In genomic region chrX:13757279-13758005, GRCm38 (mm10) we compare ENCODE assay signal across 11 mouse cellular contexts.
A peak's percentile ranks its signal among the peaks of the same experiment; 100 is the strongest.
DNase-seq lines count a peak whose midpoint lies in the region; ATAC-seq and TF ChIP-seq lines count a peak whose summit lies in the region.
"Had no signal": no experiment of that assay in that cellular context is flagged by ENCODE, and none has a peak within 500 bp of the region (broad histone marks: within the 10 kb centered on the region; RNA-seq: fewer than 3 reads in every experiment).

No protein-coding gene starts in this region.

- no peak overlapping the region for H3K27ac ChIP-seq in heart, adult 2 months
- no peak overlapping the region for H3K27ac ChIP-seq in midbrain, postnatal 0 days (ENCODE audit: low read depth, low read length)
- H3K27ac ChIP-seq in midbrain, embryonic 15.5 days: no peak overlapping the region
- H3K27ac ChIP-seq: heart, embryonic 13.5 days; limb, embryonic 12.5 days; midbrain, embryonic 10.5 days had no signal

- no peak overlapping the region for H3K9ac ChIP-seq in heart, adult 2 months (ENCODE audit: low read depth, low read length)
- H3K9ac ChIP-seq in midbrain, postnatal 0 days (replicated peaks; ENCODE audit: low read length, poor library complexity, severe bottlenecking): no peak overlapping the region
- H3K9ac ChIP-seq in midbrain, embryonic 15.5 days: no peak overlapping the region
- H3K9ac ChIP-seq: heart, embryonic 13.5 days; limb, embryonic 12.5 days had no signal

- no peaks in the 10 kb centered on the region for H3K79me2 ChIP-seq in heart, adult 2 months (replicated peaks; ENCODE audit: control insufficient read depth, insufficient read depth, low read length)

- H3K4me1 ChIP-seq in heart, adult 2 months (ENCODE audit: control insufficient read depth, insufficient read depth, low read length): no peaks in the 10 kb centered on the region; the same call in 1 of the 2 replicates
- H3K4me1 ChIP-seq in midbrain, postnatal 0 days (ENCODE audit: insufficient read depth, low read length): no peaks in the 10 kb centered on the region
- no peaks in the 10 kb centered on the region for H3K4me1 ChIP-seq in midbrain, embryonic 15.5 days
- H3K4me1 ChIP-seq: heart, embryonic 13.5 days; limb, embryonic 12.5 days; midbrain, embryonic 10.5 days had no signal

- no peak for TF ChIP-seq POLR2A in heart, adult 2 months (IDR thresholded peaks at IDR 0.05; ENCODE audit: insufficient read depth, low read depth, low read length)

- no peak for DNase-seq in heart, adult 2 months
- DNase-seq in heart, adult 9 months (ENCODE audit: low spot score in 2 of 2): no peak
- DNase-seq in midbrain, postnatal 0 days (ENCODE audit: low spot score): peak; percentile 9
- peak; percentile 13 for DNase-seq in cerebellum, adult 8-10 months
- DNase-seq in urinary bladder, postnatal 25 days (ENCODE audit: low spot score): no peak

- intact Hi-C loops in heart, adult 2 months (cut with DNase I): no loop called here

- TF ChIP-seq EP300 in heart, adult 2 months (IDR thresholded peaks at IDR 0.05; ENCODE audit: insufficient read depth, low read depth, low read length): no peak

- H3K9me3 ChIP-seq in midbrain, postnatal 0 days (ENCODE audit: low read length): no peaks in the 10 kb centered on the region
- H3K9me3 ChIP-seq in midbrain, embryonic 15.5 days: no peaks in the 10 kb centered on the region
- H3K9me3 ChIP-seq: heart, embryonic 13.5 days; limb, embryonic 12.5 days; midbrain, embryonic 10.5 days had no signal

- H3K27me3 ChIP-seq in heart, adult 2 months (ENCODE audit: control insufficient read depth, insufficient read depth, low read length): no peaks in the 10 kb centered on the region
- no peaks in the 10 kb centered on the region for H3K27me3 ChIP-seq in midbrain, postnatal 0 days (ENCODE audit: insufficient read depth, low read length)
- H3K27me3 ChIP-seq in midbrain, embryonic 15.5 days (replicated peaks): no peaks in the 10 kb centered on the region
- H3K27me3 ChIP-seq: heart, embryonic 13.5 days; limb, embryonic 12.5 days had no signal

- WGBS in heart, adult 2 months: 24% methylated on average over 3 of the region's 3 CpGs
- WGBS in midbrain, postnatal 0 days: 14% methylated on average over 3 of the region's 3 CpGs
- WGBS in midbrain, embryonic 15.5 days: 12% methylated on average over 3 of the region's 3 CpGs

- H3K36me3 ChIP-seq in heart, adult 2 months (ENCODE audit: control insufficient read depth, insufficient read depth, low read length): no peaks in the 10 kb centered on the region
- no peaks in the 10 kb centered on the region for H3K36me3 ChIP-seq in midbrain, postnatal 0 days (ENCODE audit: insufficient read depth, low read length)
- H3K36me3 ChIP-seq in midbrain, embryonic 15.5 days (replicated peaks): no peaks in the 10 kb centered on the region
- H3K36me3 ChIP-seq: heart, embryonic 13.5 days; limb, embryonic 12.5 days; midbrain, embryonic 10.5 days had no signal

- no peak overlapping the region for H3K4me3 ChIP-seq in heart, adult 2 months
- H3K4me3 ChIP-seq in midbrain, postnatal 0 days (ENCODE audit: low read depth, low read length): no peak overlapping the region
- no peak overlapping the region for H3K4me3 ChIP-seq in midbrain, embryonic 15.5 days
- H3K4me3 ChIP-seq: heart, embryonic 13.5 days; limb, embryonic 12.5 days; midbrain, embryonic 10.5 days had no signal

- no peak for ATAC-seq in midbrain, postnatal 0 days (ENCODE audit: low FRiP score)
- ATAC-seq in midbrain, embryonic 15.5 days (replicated peaks): no peak
- ATAC-seq in activated CD4-positive, CD25-positive, alpha-beta regulatory T cell, adult 4 months: no peak
- ATAC-seq in megakaryocyte-erythroid progenitor cell, adult 5-6 weeks (replicated peaks; ENCODE audit: low FRiP score, low TSS enrichment, poor library complexity, severe bottlenecking): no peak

- peak; percentile 55 for TF ChIP-seq CTCF in heart, adult 2 months (IDR thresholded peaks at IDR 0.05)
- peak; percentile 37; the same call in 1 of the 2 replicates for TF ChIP-seq CTCF in midbrain, postnatal 0 days (IDR thresholded peaks at IDR 0.05)

- no peak overlapping the region for H3K4me2 ChIP-seq in midbrain, postnatal 0 days (ENCODE audit: low read depth, low read length, poor library complexity, severe bottlenecking)
- H3K4me2 ChIP-seq in midbrain, embryonic 15.5 days: no peak overlapping the region
- H3K4me2 ChIP-seq: heart, embryonic 13.5 days; limb, embryonic 12.5 days had no signal

Comparison
In these comparisons a context has a peak if more than half of its experiments do, and no peak if none do; other contexts are left out.
1. DNase-seq: peak in midbrain, postnatal 0 days (single experiment) and cerebellum, adult 8-10 months (single experiment); none in heart, adult 2 months (0 of 2), heart, adult 9 months (0 of 2) and urinary bladder, postnatal 25 days (single experiment).